Mouse (Mus musculus): ENCODE results near the gene Stxbp6. TPM values are rescaled to one million over a fixed set of nuclear protein-coding genes. Genes with fewer than 3 reads are reported as not detected.

Stxbp6 gene
- polyA plus RNA-seq, 1 experiment from 2014 or later: 15.9 TPM

GRCm38 (mm10) chr12:44865442-44865841 is 209.1 kb downstream of the Stxbp6 start:
- Histone ChIP-seq H3K4me1 (no peaks in the 10 kb centered on the region), H3K36me3 (replicated peaks) (no peaks in the 10 kb centered on the region; the same call in 1 of the 2 replicates), H3K27me3 (ENCODE audit: poor library complexity, severe bottlenecking) (no peaks in the 10 kb centered on the region), H3K9me3 (no peaks in the 10 kb centered on the region), H3K27ac (no peak overlapping the region), H3K4me3 (no peak overlapping the region)
- WGBS: 83% methylated on average over 3 of the region's 3 CpGs
- no peak for DNase-seq (ENCODE audit: extremely low spot score, low spot score)

GRCm38 (mm10) chr12:44859454-44859853 is 215.1 kb downstream of the Stxbp6 start:
- no peak for DNase-seq (ENCODE audit: extremely low spot score, low spot score)
- Histone ChIP-seq H3K36me3 (replicated peaks) (no peaks in the 10 kb centered on the region; the same call in 1 of the 2 replicates), H3K4me3 (no peak overlapping the region), H3K4me1 (peaks cover 4% of the 10 kb centered on the region; the same call in 1 of the 2 replicates), H3K27me3 (ENCODE audit: poor library complexity, severe bottlenecking) (no peaks in the 10 kb centered on the region), H3K27ac (no peak overlapping the region), H3K9me3 (no peaks in the 10 kb centered on the region)
- 74% methylated on average over 5 of the region's 5 CpGs for WGBS

DNA sequence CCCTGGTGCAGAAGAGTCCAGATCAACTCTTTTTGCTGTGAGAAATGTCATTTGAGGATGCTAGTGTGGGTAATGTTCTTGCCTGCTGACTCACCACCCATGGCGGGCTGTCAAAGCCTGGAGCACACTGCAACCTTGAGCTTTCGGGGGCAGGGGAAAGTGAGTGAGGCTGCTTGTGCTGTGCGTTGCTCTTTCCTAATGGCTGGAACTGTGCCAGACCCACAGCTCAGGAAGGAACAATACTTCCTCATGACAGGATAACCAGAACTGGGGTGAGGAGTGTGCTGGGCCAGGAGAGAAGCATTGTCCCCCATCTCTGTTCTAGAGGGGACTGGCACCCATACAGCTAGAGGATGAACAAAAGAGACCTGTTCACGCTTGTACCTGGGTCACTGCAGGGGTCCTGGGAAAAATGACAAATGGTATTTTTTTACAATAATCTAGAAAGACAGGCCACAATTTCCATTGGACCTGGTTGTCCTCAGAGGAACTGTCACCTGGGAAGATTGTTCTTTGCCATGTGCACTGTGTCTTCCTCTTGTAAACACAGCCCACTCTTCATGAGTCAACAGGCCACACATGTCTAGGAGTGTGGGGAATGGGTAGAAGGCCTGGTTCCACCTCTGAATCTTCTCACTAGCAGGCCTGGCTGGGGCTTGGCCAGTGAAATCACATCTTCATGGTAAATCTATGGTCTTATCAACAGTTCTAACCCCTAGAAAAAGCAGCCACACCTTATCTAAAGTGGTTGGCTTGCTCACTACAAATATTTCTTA is 216.2 kb downstream of the Stxbp6 start:
- no peak overlapping the region for H3K4me3 ChIP-seq
- no peak overlapping the region for H3K27ac ChIP-seq
- no peaks in the 10 kb centered on the region; the same call in 1 of the 2 replicates for H3K36me3 ChIP-seq (replicated peaks)
- WGBS: 78% methylated on average over 4 of the region's 4 CpGs
- DNase-seq (ENCODE audit: extremely low spot score, low spot score): no peak
- no peaks in the 10 kb centered on the region for H3K27me3 ChIP-seq (ENCODE audit: poor library complexity, severe bottlenecking)
- peaks cover 4% of the 10 kb centered on the region; the same call in 1 of the 2 replicates for H3K4me1 ChIP-seq
- no peaks in the 10 kb centered on the region for H3K9me3 ChIP-seq

- DNase-seq (ENCODE audit: extremely low spot score, low spot score): no peak
- Histone ChIP-seq H3K4me3 (no peak overlapping the region), H3K27ac (no peak overlapping the region), H3K4me1 (peaks cover 15% of the 10 kb centered on the region), H3K9me3 (no peaks in the 10 kb centered on the region), H3K27me3 (ENCODE audit: poor library complexity, severe bottlenecking) (no peaks in the 10 kb centered on the region), H3K36me3 (replicated peaks) (no peaks in the 10 kb centered on the region)
- WGBS: 85% methylated on average over 1 of the region's 1 CpGs
Measured at GRCm38 (mm10) chr12:44852024-44852423, 222.5 kb downstream of the Stxbp6 start.

DNA sequence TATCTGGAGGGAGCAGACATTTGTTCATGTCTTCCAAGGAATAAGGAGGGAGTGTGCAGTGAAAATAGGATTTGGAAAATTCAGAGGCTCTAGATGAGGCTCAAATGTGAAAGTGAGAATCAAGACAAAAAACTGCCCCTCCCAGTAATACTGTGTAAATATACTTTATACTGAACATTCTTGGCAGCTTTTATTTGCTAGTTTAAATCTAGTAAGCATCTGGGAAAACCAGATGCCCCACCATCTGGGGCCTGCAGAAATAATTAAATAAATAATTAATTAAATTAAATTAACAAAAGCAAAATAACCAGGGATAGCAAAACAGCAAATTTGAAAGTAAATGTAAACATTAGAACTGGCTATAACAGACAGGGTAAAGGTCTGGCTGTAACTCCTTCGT is 224.0 kb downstream of the Stxbp6 start:
- H3K9me3 ChIP-seq: no peaks in the 10 kb centered on the region
- no peak overlapping the region for H3K27ac ChIP-seq
- H3K4me3 ChIP-seq: no peak overlapping the region
- DNase-seq (ENCODE audit: extremely low spot score, low spot score): no peak
- peaks cover 15% of the 10 kb centered on the region for H3K4me1 ChIP-seq
- no peaks in the 10 kb centered on the region for H3K36me3 ChIP-seq (replicated peaks)
- no peaks in the 10 kb centered on the region for H3K27me3 ChIP-seq (ENCODE audit: poor library complexity, severe bottlenecking)
- 75% methylated on average over 1 of the region's 1 CpGs for WGBS

- peaks cover 15% of the 10 kb centered on the region for H3K4me1 ChIP-seq
- no peaks in the 10 kb centered on the region for H3K9me3 ChIP-seq
- WGBS: 53% methylated on average over 3 of the region's 3 CpGs
- H3K27me3 ChIP-seq (ENCODE audit: poor library complexity, severe bottlenecking): no peaks in the 10 kb centered on the region
- no peak overlapping the region for H3K27ac ChIP-seq
- H3K4me3 ChIP-seq: no peak overlapping the region
- no peaks in the 10 kb centered on the region for H3K36me3 ChIP-seq (replicated peaks)
- peak; percentile 33 for DNase-seq (ENCODE audit: extremely low spot score, low spot score)
Measured at GRCm38 (mm10) chr12:44848483-44849221, 225.9 kb downstream of the Stxbp6 start.

DNA sequence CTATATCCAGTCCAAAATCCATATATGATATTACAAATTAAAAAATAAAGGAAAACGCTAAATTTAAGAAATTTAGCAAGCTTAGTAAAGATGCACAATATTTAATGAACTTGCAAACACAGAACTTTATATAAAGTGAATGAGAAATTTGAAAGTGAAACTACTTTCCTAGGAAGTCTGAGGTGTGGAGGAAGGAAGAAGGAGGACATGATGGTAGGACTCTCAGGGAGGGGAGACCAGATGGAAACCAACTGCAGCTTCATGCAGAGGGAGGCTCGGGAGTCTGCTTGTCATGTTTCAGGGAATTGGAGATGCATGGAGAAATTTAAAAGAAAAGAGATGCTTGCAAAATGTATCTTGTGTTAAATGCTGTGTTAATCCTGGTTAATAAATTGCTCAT is 233.9 kb downstream of the Stxbp6 start:
- H3K36me3 ChIP-seq (replicated peaks): no peaks in the 10 kb centered on the region
- H3K4me3 ChIP-seq: no peak overlapping the region
- peaks cover 16% of the 10 kb centered on the region for H3K4me1 ChIP-seq
- 77% methylated on average over 2 of the region's 2 CpGs for WGBS
- H3K27ac ChIP-seq: no peak overlapping the region
- DNase-seq (ENCODE audit: extremely low spot score, low spot score): no peak
- no peaks in the 10 kb centered on the region for H3K9me3 ChIP-seq
- no peaks in the 10 kb centered on the region for H3K27me3 ChIP-seq (ENCODE audit: poor library complexity, severe bottlenecking)

DNA sequence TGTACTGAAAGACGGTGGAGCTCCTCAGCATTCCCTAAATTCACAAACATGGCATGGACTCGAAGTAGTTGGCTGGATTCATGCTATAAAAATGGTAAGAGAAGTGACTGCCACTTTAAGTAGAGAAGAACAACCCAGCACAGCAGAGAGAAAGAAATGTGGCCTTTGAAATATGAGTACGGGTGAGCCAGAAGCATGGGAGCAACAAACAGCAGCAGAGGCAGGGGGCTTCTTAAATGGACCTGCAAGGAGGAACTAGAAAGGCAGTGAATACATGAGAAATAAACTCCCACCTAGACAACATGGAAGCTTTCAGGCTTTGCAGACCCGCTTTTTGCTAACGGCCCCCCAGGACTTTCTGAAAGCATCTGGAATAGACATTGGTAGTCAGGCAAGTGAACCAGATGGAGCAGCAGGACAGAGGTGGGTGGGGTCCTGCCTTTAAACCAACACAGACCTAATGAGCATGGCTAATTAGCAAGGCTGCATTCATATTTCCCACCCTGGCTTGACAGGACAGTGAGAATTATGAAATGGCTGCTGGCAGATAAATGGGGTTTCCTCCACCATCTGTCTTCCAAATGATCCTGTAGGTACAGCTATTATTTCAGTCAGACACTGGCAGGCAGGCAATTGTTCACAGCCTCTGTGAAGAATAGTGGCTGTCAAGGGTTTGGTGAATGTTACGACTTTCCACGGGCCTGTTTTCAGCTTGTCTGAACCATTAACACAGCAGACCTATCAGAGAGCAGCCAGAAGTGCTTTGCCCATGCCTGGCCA is 234.7 kb downstream of the Stxbp6 start:
- no peaks in the 10 kb centered on the region for H3K9me3 ChIP-seq
- no peak overlapping the region for H3K4me3 ChIP-seq
- H3K36me3 ChIP-seq (replicated peaks): no peaks in the 10 kb centered on the region
- DNase-seq (ENCODE audit: extremely low spot score, low spot score): peak; percentile 18
- no peaks in the 10 kb centered on the region for H3K27me3 ChIP-seq (ENCODE audit: poor library complexity, severe bottlenecking)
- 51% methylated on average over 7 of the region's 7 CpGs for WGBS
- peaks cover 16% of the 10 kb centered on the region for H3K4me1 ChIP-seq
- H3K27ac ChIP-seq: peak overlapping the region; percentile 53; the same call in 1 of the 2 replicates

- Histone ChIP-seq H3K4me3 (no peak overlapping the region), H3K4me1 (peaks cover 16% of the 10 kb centered on the region), H3K27me3 (ENCODE audit: poor library complexity, severe bottlenecking) (no peaks in the 10 kb centered on the region), H3K36me3 (replicated peaks) (no peaks in the 10 kb centered on the region), H3K9me3 (no peaks in the 10 kb centered on the region), H3K27ac (no peak overlapping the region)
- 82% methylated on average over 1 of the region's 1 CpGs for WGBS
- DNase-seq (ENCODE audit: extremely low spot score, low spot score): no peak
Measured at GRCm38 (mm10) chr12:44835879-44836467, 238.5 kb downstream of the Stxbp6 start.

GRCm38 (mm10) chr12:44811895-44812294 is 262.6 kb downstream of the Stxbp6 start:
- 83% methylated on average over 2 of the region's 2 CpGs for WGBS
- Histone ChIP-seq H3K27me3 (ENCODE audit: poor library complexity, severe bottlenecking) (no peaks in the 10 kb centered on the region), H3K4me3 (no peak overlapping the region), H3K9me3 (no peaks in the 10 kb centered on the region), H3K4me1 (no peaks in the 10 kb centered on the region), H3K27ac (no peak overlapping the region), H3K36me3 (replicated peaks) (no peaks in the 10 kb centered on the region)
- DNase-seq (ENCODE audit: extremely low spot score, low spot score): no peak

- H3K9me3 ChIP-seq: no peaks in the 10 kb centered on the region
- H3K27me3 ChIP-seq (ENCODE audit: poor library complexity, severe bottlenecking): no peaks in the 10 kb centered on the region
- H3K4me3 ChIP-seq: no peak overlapping the region
- no peak for DNase-seq (ENCODE audit: extremely low spot score, low spot score)
- H3K36me3 ChIP-seq (replicated peaks): no peaks in the 10 kb centered on the region
- H3K4me1 ChIP-seq: no peaks in the 10 kb centered on the region
- H3K27ac ChIP-seq: no peak overlapping the region
Measured at GRCm38 (mm10) chr12:44804213-44804612, 270.3 kb downstream of the Stxbp6 start.
